Mouse (Mus musculus) hindbrain, embryonic 10.5 days (tissue): ENCODE measurements around the gene Eif4e1b. TPM values are rescaled to one million over a fixed set of nuclear protein-coding genes. Genes with fewer than 3 reads are reported as not detected.
"Not testable (repeated sequence)": the region's sequence is repeated elsewhere in the genome, so short reads cannot be mapped to it uniquely, and the experiment has no call there.

Experiments used
- DNase-seq: peaks from one replicate; pipeline ENCODE4 v3.0.0-alpha.2; 2017; ENCODE audit warnings: low spot score
- H3K27ac ChIP-seq: fragments of 300-500 bp; sonication (generic); 2 replicates; pipeline ENCODE4 v1.5.1; 2016; ENCODE audit warnings: mild to moderate bottlenecking, moderate library complexity
- H3K27me3 ChIP-seq: fragments of 300-500 bp; sonication (generic); 2 replicates; pipeline ENCODE4 v1.6.1; 2016; ENCODE audit warnings: mild to moderate bottlenecking; ENCODE audit not compliant: poor library complexity, insufficient read depth, severe bottlenecking
- H3K36me3 ChIP-seq: fragments of 300-500 bp; sonication (generic); 2 replicates; pipeline ENCODE4 v1.6.1; 2016; ENCODE audit warnings: mild to moderate bottlenecking, moderate library complexity
- H3K4me1 ChIP-seq: fragments of 300-500 bp; sonication (generic); replicated peaks from 2 replicates; pipeline ENCODE4 v1.6.1; 2016; ENCODE audit warnings: mild to moderate bottlenecking
- H3K4me3 ChIP-seq: fragments of 300-500 bp; sonication (generic); 2 replicates; pipeline ENCODE4 v1.5.1; 2016; ENCODE audit warnings: mild to moderate bottlenecking, moderate library complexity
- H3K9me3 ChIP-seq: fragments of 300-500 bp; sonication (generic); 2 replicates; pipeline ENCODE4 v1.6.1; 2016; ENCODE audit warnings: mild to moderate bottlenecking, moderate library complexity
- WGBS: fragments of 180-500 bp; shearing (Covaris S2); methylation state at CpG from one replicate; pipeline ENCODE4 v1.1.7; 2016; 5-methylcytosine and 5-hydroxymethylcytosine counted together
- polyA plus RNA-seq: library from polyadenylated mRNA; unstranded; fragments of >200 nt; fragmentation: Nextera tagmentation; extraction: Ambion mirVana; gene quantifications from 2 replicates; pipeline ENCODE4 v1.2.1, GENCODE M21; 2016

Gene Eif4e1b
- polyA plus RNA-seq, 1 experiment from 2014 or later = not detected

GRCm38 (mm10) chr13:54765281-54766191 lies 18.3 kb upstream of the Eif4e1b start:
- 5% methylated on average over 44 of the region's 44 CpGs for WGBS
- Histone ChIP-seq H3K36me3 (no peaks in the 10 kb centered on the region), H3K4me3 (peak overlapping the region; percentile 57), H3K9me3 (no peaks in the 10 kb centered on the region), H3K4me1 (peaks cover 32% of the 10 kb centered on the region), H3K27ac (peak overlapping the region; percentile 41), H3K27me3 (peaks cover 73% of the 10 kb centered on the region)
- no peak for DNase-seq

GRCm38 (mm10) chr13:54766192-54766768 lies 17.5 kb upstream of the Eif4e1b start, which contains the start of gene Sncb:
Gene Sncb, minus strand, starts transcription at chr13:54766595.
- WGBS = 1% methylated on average over 35 of the region's 35 CpGs
- Histone ChIP-seq H3K9me3 (0 out of 2 replicates have a peak, but pooled peaks cover 3% of the 10 kb centered on the region), H3K36me3 (no peaks in the 10 kb centered on the region), H3K27ac (peak within 1 kb of the TSS; percentile 41), H3K4me3 (peak within 1 kb of the TSS; percentile 57), H3K4me1 (peaks cover 29% of the 10 kb centered on the region), H3K27me3 (peaks cover 65% of the 10 kb centered on the region)
- DNase-seq = peak; percentile 70

GRCm38 (mm10) chr13:54767012-54767411 lies 16.8 kb upstream of the Eif4e1b start:
- Histone ChIP-seq H3K4me3 (no peak overlapping the region), H3K9me3 (0 out of 2 replicates have a peak, but pooled peaks cover 3% of the 10 kb centered on the region), H3K36me3 (no peaks in the 10 kb centered on the region), H3K4me1 (peaks cover 29% of the 10 kb centered on the region), H3K27me3 (peaks cover 58% of the 10 kb centered on the region), H3K27ac (no peak overlapping the region)
- no peak for DNase-seq
- WGBS = 83% methylated on average over 4 of the region's 4 CpGs

- H3K9me3 ChIP-seq = no peaks in the 10 kb centered on the region; the same call in 1 of the 2 replicates
- H3K4me1 ChIP-seq = no peaks in the 10 kb centered on the region
- DNase-seq = no peak
- peaks cover 3% of the 10 kb centered on the region for H3K27me3 ChIP-seq
- 85% methylated on average over 3 of the region's 3 CpGs for WGBS
- H3K27ac ChIP-seq = no peak overlapping the region
- H3K4me3 ChIP-seq = no peak overlapping the region
- H3K36me3 ChIP-seq = no peaks in the 10 kb centered on the region
Measured at GRCm38 (mm10) chr13:54780592-54780991, 3.2 kb upstream of the Eif4e1b start.

- DNase-seq = no peak
- 81% methylated on average over 3 of the region's 3 CpGs for WGBS
- Histone ChIP-seq H3K4me3 (no peak overlapping the region), H3K9me3 (no peaks in the 10 kb centered on the region; the same call in 1 of the 2 replicates), H3K36me3 (no peaks in the 10 kb centered on the region), H3K27me3 (peaks cover 3% of the 10 kb centered on the region), H3K27ac (no peak overlapping the region), H3K4me1 (no peaks in the 10 kb centered on the region)
Measured at GRCm38 (mm10) chr13:54781086-54781485, 2.7 kb upstream of the Eif4e1b start.

- Histone ChIP-seq H3K27me3 (peaks cover 10% of the 10 kb centered on the region), H3K36me3 (no peaks in the 10 kb centered on the region), H3K9me3 (no peaks in the 10 kb centered on the region), H3K27ac (no peak overlapping the region), H3K4me1 (no peaks in the 10 kb centered on the region), H3K4me3 (no peak overlapping the region)
- 41% methylated on average over 2 of the region's 2 CpGs for WGBS
- no peak for DNase-seq
Measured at GRCm38 (mm10) chr13:54783235-54783634, 563 bp upstream of the Eif4e1b start.

- Histone ChIP-seq H3K27me3 (peaks cover 41% of the 10 kb centered on the region), H3K4me1 (peaks cover 19% of the 10 kb centered on the region)
- H3K27ac ChIP-seq, H3K36me3 ChIP-seq, H3K4me3 ChIP-seq, DNase-seq, H3K9me3 ChIP-seq: not testable (repeated sequence)
- WGBS = 92% methylated on average over 2 of the region's 2 CpGs
Measured at GRCm38 (mm10) chr13:54787591-54787990, 3.8 kb downstream of the Eif4e1b start.

- H3K27ac ChIP-seq = peak within 1 kb of the TSS; percentile 79
- peak; percentile 99 for DNase-seq
- peaks cover 55% of the 10 kb centered on the region for H3K27me3 ChIP-seq
- H3K4me1 ChIP-seq = peaks cover 22% of the 10 kb centered on the region
- H3K36me3 ChIP-seq = no peaks in the 10 kb centered on the region
- WGBS = 3% methylated on average over 49 of the region's 49 CpGs
- no peaks in the 10 kb centered on the region for H3K9me3 ChIP-seq
- peak within 1 kb of the TSS; percentile 64 for H3K4me3 ChIP-seq
Measured at GRCm38 (mm10) chr13:54788740-54789560, 5.2 kb downstream of the Eif4e1b start, which contains the start of gene Tspan17. Gene Tspan17, plus strand, starts transcription at chr13:54789377.

GRCm38 (mm10) chr13:54789561-54790397 lies 6.0 kb downstream of the Eif4e1b start:
- peaks cover 22% of the 10 kb centered on the region for H3K4me1 ChIP-seq
- no peaks in the 10 kb centered on the region for H3K36me3 ChIP-seq
- no peaks in the 10 kb centered on the region for H3K9me3 ChIP-seq
- H3K27ac ChIP-seq = peak overlapping the region; percentile 79
- WGBS = under 1% methylated on average over 38 of the region's 38 CpGs
- peak; percentile 57 for DNase-seq
- peaks cover 63% of the 10 kb centered on the region for H3K27me3 ChIP-seq
- H3K4me3 ChIP-seq = peak overlapping the region; percentile 64

- no peak for DNase-seq
- H3K36me3 ChIP-seq = no peaks in the 10 kb centered on the region
- no peak overlapping the region for H3K27ac ChIP-seq
- no peaks in the 10 kb centered on the region for H3K9me3 ChIP-seq
- H3K4me3 ChIP-seq = no peak overlapping the region
- H3K27me3 ChIP-seq = peaks cover 79% of the 10 kb centered on the region
- WGBS = 20% methylated on average over 21 of the region's 21 CpGs
- peaks cover 22% of the 10 kb centered on the region for H3K4me1 ChIP-seq
Measured at GRCm38 (mm10) chr13:54792259-54793230, 8.7 kb downstream of the Eif4e1b start.

GRCm38 (mm10) chr13:54794002-54794577 lies 10.3 kb downstream of the Eif4e1b start:
- Histone ChIP-seq H3K27me3 (peaks cover 95% of the 10 kb centered on the region), H3K27ac (no peak overlapping the region)
- 84% methylated on average over 16 of the region's 16 CpGs for WGBS

More at GRCm38 (mm10) chr13:54794002-54794577, 10.3 kb downstream of the Eif4e1b start:
- no peaks in the 10 kb centered on the region for H3K36me3 ChIP-seq
- no peak overlapping the region for H3K4me3 ChIP-seq
- peaks cover 20% of the 10 kb centered on the region for H3K4me1 ChIP-seq
- DNase-seq = no peak
- H3K9me3 ChIP-seq = no peaks in the 10 kb centered on the region
